Mouse (Mus musculus) bone marrow, adult 2 months (tissue): ENCODE measurements around the gene Sigmar1.

Experiments used
- CTCF ChIP-seq: fragments of 200-500 bp; IDR thresholded peaks from 2 replicates; pipeline ENCODE4 v1.5.1; 2011; ENCODE audit warnings: low read length, control low read depth; ENCODE audit not compliant: control insufficient read depth, insufficient read depth
- POLR2A ChIP-seq: fragments of 200-500 bp; IDR thresholded peaks from 2 replicates; pipeline ENCODE4 v1.6.1; 2011; ENCODE audit warnings: low read depth, mild to moderate bottlenecking, control low read depth, low read length, borderline replicate concordance; ENCODE audit not compliant: control insufficient read depth

GRCm38 (mm10) chr4:41704651-41705050 is 51.3 kb downstream of the Sigmar1 start:
- TF ChIP-seq CTCF = no peak
- no peak for TF ChIP-seq POLR2A
